Mouse (Mus musculus) retina, postnatal 7 days (tissue): Measurements from ENCODE around the gene Rmi1.
A peak's percentile ranks its signal among the peaks of the same experiment; 100 is the strongest.
"Not testable (repeated sequence)": the region's sequence is repeated elsewhere in the genome, so short reads cannot be mapped to it uniquely, and the experiment has no call there.

ENCODE experiments used
- DNase-seq: peaks from one replicate; pipeline ENCODE4 v3.0.0-alpha.2; 2012; ENCODE audit warnings: low read depth, low spot score

The Rmi1 gene

DNA sequence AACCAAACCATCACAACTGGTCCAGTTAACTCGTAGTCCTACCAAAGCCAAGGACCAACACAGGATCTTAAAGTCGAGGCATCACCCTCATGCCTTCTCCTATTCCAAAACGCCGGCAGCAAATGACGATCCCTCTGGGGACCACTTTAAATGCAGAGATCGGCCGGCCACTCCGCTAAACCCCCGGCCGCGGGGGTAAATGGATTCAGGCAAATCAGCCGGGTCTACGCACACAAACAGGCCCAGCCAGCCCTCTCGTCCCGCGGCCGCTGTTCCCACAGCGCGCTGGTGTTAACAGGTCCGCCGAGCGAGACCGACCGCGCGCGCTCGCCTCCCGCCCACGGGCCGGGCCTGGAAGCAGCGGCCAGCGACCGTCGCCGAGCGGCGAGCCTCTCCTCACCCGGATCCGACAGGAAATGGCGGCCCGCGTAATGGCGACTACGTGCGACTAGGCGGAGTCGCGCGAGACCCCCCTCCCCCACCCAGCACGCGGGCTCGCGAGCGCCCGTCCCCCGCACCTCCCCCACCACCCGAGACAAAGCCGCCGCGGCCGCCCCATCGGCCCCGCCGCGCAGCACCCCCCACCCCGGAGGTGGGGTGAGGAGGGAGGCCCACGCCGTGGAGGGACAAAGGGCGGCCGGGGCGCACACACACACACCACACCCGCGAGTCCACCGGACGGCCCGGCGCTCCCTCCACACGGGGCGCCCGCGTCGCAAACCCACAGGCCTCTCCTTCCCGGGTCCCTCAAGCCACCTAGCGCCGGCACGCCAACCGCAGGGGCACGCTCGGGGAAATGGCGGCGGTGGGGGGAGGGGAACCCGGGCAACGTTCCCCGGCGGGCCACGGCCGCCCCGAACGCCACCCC lies 679 bp upstream of the Rmi1 start:
- peak; percentile 75 for DNase-seq

DNA sequence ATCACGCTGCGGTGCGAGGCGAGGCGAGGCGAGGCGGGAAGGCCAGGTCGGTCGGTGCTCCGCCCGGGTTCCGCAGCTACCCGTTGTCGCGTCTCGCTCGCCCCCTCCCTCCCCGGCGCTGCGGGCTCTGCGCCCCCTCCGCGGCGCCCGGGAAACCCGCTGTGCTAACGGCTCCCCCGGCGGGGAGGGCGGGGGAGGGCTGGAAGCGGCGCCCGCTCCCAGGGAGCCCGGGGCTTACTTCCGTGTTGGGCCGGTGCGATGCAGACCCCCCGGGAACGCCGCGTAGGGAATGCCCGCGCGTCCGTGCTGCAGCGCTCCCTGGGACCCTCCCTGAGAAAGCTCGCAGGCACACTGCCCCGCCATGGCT lies 679 bp downstream of the Rmi1 start:
- no peak for DNase-seq

DNA sequence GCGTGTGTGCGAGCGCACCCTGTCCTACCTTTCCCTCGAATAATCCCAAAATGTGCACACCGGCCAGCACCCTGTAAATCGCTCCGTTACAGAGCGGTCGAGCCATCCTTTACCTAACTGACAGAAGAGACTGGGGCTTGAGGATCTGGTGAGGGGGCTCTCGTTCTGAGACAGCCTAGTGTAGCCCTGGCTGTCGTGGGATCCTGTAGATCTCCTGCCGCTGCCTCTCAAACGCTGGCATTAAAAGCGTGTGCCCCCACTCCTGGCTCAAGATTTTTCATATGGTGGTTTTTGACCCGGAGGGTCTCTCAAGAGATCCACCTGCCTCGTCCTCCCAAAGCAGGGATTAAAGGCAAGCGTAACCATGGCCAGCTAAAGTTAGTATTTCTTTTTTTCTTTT lies 1.2 kb downstream of the Rmi1 start, which contains the start of gene Hnrnpk:
Hnrnpk (minus strand) TSS at position 101 of the 400 bp plus-strand sequence.
- DNase-seq = not testable (repeated sequence)

DNA sequence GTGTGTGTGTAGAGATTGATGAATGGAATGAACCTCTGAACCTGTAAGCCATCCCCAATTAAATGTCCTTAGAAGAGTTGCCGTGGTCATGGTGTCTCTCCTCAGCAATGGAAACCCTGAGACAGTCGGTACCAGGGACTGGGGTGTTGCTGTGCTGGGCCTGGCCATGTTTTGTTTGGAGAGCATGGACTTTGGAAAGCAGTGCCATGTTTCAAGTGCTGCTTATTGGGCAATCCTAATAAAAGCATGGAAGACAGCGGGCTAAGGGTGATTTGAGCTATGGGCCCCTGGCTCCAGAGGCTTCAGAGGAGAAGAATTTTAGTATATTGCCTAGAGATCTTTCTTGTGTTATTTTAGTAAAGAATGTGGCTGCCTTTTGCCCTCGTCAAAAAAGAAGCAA lies 9.0 kb downstream of the Rmi1 start:
- DNase-seq = no peak

DNA sequence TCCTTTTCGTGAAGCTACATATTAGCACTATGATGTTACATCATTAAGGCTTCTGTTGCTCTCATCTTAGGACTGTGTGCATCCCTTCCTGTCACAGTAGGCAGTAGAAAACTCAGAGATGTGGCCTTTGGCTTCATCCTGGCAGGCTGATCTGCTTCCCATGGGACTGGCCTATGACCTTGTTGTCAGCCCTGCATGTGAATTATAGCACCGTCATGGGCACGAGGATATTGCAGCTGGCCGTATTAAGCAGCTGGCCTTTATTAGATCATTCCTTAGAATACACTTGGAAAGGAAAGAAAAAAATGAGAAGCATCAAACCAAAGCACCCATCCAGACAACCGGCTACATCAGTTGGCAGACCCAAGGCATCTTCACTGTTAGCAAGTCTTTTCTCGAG lies 13.3 kb downstream of the Rmi1 start:
- DNase-seq = no peak

DNA sequence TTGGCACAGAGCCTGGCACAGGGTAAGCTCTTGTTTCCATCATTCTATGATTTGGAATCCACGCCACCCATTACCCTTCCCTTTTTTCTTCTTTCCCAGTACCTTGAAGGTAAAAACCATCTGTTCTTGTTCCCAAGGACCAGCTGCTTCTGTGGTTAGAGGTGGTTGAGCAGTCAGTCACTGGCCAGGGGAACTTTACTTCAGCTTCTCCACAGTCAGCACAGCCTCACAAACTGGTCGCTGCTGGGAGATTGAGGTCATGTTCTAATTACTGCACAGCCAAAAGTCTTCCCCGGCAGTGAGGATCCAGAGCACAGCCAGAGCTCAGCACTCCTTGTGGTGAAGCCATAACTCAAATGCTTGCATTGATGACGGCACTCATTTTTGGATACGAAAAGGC lies 13.8 kb downstream of the Rmi1 start:
- no peak for DNase-seq

DNA sequence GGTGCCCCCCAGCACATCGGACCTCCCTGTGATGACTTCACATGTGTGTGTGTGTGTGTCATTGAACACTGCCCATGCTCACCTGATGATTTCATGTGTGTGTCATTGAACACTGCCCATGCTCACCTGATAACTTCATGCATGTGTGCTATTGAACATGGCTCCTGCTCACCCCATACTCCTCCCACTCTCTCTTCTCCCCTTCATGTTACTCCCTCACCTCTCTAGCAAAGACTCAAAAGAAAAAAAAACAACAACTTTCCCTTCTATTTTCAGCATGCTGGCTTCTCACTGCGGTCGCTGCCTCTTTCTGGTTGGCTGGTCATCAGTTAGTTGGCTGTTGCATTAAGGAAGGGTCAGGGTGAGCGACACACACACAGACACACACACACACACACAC lies 16.6 kb downstream of the Rmi1 start:
- no peak for DNase-seq

DNA sequence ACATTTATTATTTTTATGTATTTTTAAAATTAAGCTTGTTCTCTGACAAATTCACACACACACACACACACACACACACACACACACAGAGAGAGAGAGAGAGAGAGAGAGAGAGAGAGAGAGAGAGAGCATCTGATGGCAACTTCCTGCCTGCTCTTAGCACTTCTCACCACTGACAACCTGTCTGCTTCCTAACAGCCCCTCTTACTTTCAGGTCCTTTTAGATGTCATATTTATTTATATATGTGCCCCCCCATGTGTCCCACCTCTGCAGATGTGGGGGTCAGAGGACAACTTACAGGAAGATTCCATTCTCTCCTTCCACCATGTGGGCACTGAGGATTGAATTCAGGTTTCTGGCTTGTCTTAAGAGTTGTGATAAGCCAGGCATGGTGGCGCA lies 17.2 kb downstream of the Rmi1 start:
- no peak for DNase-seq

DNA sequence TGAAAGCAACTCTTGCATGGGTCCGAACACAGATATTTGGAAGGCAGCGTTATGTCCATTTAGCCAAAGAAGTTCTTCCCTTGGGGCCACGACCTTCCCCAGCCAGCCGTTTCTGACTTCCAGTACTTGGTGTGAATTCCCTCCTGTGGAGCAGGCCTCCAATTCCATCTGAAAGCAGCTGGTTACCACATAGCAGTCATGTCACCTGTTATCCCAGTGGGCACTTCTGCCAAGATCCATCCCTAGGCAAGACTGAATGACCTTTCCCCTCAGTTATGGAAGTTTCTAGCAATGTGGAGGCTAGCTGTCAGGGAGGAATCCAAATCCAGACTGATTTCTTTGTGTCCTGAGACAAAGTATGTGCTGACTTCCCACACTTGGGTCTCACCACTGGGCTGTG lies 19.0 kb downstream of the Rmi1 start:
- DNase-seq = no peak

DNA sequence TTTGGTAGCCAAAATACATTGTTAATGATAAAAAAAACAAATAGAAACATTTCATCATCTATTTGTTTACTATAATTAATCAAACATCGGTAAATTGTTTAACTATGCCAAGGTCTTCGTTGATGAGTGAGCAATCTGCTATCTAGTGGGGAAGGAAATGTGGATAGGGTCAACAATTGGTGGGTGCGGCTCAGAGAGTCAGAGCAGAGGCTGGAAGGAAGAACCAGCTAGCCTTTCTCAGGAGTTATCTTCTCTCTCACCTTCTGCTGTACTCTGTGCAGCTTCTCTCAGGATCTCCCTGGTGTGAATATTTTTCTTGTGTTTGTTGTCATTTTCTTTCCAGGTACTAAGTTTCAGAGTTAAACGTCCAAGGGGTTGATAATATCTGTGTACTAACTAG lies 20.2 kb downstream of the Rmi1 start:
- no peak for DNase-seq

DNA sequence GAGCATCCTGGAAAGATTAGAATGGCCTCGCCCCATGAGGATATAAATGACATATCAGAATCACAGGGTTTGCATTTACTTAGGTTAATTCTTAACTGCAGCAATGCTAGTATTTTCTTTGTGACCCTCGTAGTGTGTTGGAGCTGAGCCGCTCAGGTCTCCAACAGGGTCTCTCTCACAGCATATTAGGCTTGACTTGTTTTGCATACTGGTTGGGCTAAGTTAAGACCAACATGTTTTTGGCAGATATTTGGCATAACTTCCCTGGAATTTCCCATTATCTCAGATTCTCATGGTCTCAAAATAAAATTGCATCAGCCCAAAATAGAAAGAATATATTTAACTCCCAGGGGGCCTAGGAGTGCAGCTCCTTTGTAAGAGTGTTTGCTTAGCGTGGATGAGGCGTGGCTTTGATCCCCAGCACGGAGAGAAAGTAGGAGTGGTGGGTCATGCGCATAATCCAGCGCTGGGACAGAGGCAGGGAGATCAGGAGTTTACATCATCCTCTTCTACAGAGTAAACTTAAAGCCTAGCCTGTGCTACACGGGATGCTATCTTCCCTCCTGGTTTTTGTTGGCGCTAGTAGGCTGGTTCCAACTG lies 21.1 kb downstream of the Rmi1 start:
- DNase-seq = no peak

DNA sequence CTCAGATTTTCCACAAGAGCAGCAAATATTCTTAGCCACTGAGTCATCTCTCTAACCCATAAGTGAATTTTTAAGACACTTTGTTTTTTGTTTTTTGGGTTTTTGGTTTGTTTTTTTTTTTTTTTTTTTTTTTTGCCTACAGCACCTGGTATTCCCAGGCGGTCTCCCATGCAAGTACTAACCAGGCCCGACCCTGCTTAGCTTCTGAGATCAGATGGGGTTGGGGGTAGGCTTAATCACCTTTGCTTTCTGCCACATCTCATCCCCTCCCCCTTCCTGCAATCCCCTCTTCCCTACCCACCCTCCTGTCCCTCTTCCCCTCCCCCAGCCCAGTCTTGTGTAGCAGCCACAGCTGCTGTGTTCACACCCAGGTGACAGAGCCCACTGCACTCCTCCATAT lies 37.7 kb downstream of the Rmi1 start:
- DNase-seq = no peak

DNA sequence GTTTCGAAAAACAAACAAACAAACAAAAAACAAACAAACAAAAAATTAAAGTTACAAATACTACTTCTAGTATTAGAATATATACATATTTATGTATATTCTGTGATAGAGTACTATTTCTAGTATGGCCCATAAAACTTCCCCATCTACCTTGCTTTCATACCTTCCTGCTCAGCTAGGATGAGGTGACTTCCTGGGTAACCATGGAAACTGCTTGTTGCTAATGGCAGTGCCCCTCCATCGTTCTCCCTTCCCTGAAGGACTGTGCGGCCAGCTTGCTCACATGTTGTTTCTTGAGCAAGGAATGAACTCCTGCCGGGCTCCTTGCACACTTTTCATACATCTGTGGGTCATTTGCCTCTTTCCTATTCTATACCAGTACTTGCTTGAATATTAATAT lies 41.3 kb downstream of the Rmi1 start:
- DNase-seq = no peak

DNA sequence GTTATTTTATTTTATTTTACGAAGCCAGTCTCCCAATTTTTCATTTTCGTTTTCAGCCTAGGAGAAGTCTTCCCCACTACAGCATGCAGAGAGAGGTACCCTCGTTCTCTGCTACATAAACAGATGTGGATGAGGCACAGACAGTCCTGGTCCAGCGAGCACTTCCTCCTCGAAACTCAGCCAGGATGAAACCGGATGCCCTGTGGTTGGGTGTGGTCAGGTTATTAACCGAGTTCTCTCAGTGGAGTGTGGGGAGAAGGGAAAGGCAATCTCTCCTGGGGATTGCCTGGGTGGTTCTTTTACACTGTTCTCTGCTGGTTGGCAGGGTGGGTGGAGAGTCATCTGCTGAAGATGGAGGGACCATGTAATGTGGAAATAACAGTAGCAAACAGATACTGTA lies 41.7 kb downstream of the Rmi1 start:
- no peak for DNase-seq

DNA sequence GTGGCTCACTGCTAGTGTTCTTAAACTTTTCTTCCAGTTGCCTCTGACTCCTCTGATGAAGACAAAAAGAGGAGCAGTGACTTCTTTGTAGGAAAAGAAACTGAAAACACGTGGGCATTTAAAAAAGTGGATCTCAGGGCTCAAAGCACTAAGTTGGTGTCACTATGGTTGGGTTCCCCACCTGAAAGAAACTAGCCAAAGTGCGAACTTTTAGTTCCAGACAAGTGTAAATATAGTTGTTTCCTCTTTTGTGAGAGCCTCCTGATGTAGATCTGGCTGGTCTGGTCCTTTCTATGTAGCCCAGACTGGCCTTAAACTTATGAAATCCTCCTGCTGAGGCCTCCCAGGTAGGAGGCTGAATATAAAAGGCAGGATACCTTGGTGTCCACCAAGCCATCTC lies 44.5 kb downstream of the Rmi1 start:
- no peak for DNase-seq

DNA sequence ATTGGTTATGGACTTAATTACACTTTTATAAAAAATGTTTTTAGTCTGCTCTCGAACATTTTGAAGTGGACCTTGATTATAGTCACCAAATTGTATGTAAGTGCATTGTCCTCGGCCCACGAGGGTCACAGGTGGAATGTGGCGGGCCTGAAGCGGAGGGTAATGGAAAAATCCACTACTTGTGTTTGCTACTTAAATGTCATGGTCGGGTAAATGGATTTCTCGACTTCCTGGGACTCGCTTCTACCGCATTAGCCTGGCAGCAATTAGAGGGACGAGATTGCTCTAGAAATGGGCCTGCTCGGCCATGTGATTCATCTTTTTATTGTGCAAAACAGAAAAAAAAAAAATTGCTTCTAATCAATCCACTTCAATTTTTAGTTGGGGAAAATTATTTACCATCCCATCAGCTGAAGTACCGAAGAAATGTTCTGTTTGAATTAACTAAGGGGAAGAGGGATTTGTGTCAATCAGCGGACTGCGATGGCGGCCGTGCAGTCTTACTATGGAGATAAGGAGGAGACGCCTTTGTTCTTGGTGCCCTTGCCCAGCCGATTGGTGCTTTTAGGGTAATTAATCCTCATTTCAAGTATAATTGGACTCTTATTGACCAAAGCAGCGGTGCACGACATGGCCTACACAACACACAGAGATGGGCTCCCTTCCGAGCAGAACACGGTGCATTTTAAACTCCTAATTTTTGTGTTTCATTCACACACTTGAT lies 48.6 kb downstream of the Rmi1 start:
- DNase-seq = no peak

DNA sequence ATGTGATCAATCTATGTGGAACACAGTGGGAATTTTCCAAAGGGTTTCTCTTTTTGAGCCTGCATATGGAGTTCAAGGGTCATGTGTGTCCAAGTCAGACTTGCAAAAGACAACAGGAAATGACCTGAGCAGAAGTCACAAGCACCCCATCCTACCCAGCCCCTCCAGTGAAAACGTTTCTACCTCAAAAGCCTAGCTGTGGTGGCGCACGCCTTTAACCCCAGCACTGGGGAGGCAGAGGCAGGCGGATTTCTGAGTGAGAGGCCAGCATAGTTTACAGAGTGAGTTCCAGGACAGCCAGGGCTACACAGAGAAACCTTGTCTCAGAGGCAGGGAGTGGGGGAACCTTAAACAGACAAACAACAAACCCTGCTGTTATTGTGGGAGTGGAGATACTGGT lies 50.2 kb downstream of the Rmi1 start:
- no peak for DNase-seq

DNA sequence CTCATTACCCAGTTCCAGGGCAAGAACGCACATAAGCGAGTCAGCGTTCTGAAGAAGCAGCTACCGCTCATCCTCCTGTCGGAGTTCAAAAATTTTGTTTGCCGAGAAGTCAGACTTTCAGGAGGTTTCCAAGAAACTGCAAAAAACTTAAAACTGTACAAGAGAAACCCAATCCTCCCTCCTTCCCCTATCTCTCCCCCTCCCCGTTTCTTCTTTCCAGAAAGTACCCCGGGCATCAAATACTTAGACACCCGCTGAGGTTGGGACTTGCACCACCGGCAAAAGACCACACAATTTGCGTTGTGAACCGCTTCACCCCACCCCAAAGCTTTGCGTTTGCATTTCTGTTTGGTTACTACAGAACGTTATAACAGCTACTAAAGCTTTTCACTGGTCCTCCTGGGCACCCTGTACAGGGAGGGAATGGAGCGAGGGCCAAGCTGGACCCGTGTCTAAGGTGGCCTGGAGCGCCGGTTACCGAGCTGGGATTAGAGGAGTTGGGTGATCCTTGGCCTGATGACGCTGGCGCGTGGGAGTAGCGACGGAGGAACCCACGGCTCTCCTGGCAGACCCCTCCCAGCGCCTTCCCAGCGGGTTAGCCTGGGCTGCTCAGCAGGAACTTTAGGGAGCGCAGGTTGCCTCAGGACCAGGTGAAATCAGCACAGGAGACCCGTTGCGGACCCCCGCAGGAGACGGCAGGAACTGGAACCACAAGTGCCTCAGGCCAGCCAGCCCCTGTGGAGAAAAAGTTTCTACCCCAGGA lies 50.8 kb downstream of the Rmi1 start:
- no peak for DNase-seq

DNA sequence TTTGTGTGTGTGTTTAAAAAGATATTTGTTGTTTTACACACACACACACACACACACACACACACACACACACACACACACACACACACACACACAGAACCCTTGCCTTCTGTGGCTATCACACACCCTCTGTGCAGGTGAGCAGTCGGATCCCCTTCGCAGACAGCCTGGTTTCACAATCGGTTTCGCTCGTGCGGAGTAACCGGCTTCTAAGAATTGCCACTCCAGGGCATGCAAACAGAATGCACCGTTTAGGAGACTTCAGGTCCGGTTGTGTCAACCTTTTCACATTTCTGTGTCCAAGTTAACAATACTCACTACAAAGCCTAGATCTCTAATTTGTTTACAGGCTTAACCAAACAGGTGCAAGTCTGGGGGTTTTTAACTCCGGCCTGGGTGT lies 51.5 kb downstream of the Rmi1 start:
- DNase-seq = no peak

DNA sequence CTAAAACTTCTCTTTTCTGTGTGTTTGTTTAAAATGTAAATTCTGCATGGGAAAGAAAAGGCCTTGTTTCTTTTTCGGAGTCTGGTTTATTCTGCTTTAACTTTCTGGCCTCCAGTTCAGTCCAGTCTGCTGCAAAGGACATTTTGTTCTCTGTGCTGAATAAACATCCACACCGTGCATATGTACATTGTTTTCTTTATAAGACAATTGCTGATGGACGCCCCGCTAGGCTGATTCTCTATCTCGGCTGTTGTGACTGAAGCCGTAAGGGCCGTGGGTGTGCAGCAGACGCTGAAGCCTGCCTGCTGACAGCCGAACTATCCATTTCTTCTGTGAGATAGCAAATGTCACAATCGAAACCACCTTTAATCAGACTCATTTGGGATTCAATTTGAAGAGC lies 54.5 kb downstream of the Rmi1 start:
- DNase-seq = no peak

DNA sequence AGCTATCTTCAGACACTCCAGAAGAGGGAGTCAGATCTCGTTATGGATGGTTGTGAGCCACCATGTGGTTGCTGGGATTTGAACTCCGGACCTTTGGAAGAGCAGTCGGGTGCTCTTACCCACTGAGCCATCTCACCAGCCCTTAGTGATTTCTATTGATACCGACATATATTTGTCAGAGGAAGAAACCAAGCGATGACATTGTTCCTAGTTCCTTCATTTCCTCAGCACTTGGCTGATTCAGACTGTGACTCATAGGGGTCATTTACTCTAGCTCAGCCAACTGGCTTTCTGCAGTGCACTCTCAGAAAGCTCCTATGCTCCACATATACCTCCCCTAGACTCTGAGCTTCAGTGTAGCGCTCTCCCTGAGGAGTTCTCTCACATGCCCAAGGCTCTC lies 56.8 kb downstream of the Rmi1 start:
- DNase-seq = not testable (repeated sequence)
